Mouse (Mus musculus): ENCODE results near the gene Mcpt2.

GRCm38 (mm10) chr14:56034433-56034832 lies 7.4 kb upstream of the Mcpt2 start:
- TF ChIP-seq CTCF (IDR thresholded peaks at IDR 0.05; ENCODE audit: borderline replicate concordance, extremely low read depth, insufficient read depth, insufficient read length), result no peak
- TF ChIP-seq POLR2A (IDR thresholded peaks at IDR 0.05; ENCODE audit: borderline replicate concordance, extremely low read depth, insufficient read depth, insufficient read length, poor library complexity, severe bottlenecking), result no peak
